Mouse (Mus musculus) liver, postnatal 0 days (tissue): Measurements from ENCODE around the gene Vac14. TPM values are rescaled to one million over a fixed set of nuclear protein-coding genes. Genes with fewer than 3 reads are reported as not detected.

ENCODE experiments used
- ATAC-seq: fragments of 200-750 bp; cut with Nextera tagmentation; 2 replicates; pipeline ENCODE4 v1.8.0; 2017; ENCODE audit warnings: mild to moderate bottlenecking, moderate library complexity
- DNase-seq: peaks from one replicate; pipeline ENCODE4 v3.0.0-alpha.2; 2016
- H3K27ac ChIP-seq: fragments of 300-500 bp; sonication (generic); 2 replicates; pipeline ENCODE4 v1.5.1; 2014; ENCODE audit warnings: antibody characterized with exemption, moderate library complexity, mild to moderate bottlenecking, low read depth
- H3K27me3 ChIP-seq: fragments of 300-500 bp; sonication (generic); 2 replicates; pipeline ENCODE4 v1.6.1; 2014; ENCODE audit warnings: low read length, control low read depth, mixed read lengths; ENCODE audit not compliant: insufficient read depth
- H3K36me3 ChIP-seq: fragments of 300-500 bp; sonication (generic); replicated peaks from 2 replicates; pipeline ENCODE4 v1.6.1; 2014; ENCODE audit warnings: mild to moderate bottlenecking, control low read depth, low read length, moderate library complexity, mixed read lengths; ENCODE audit not compliant: insufficient read depth
- H3K4me1 ChIP-seq: fragments of 300-500 bp; sonication (generic); 2 replicates; pipeline ENCODE4 v1.6.1; 2014; ENCODE audit warnings: antibody characterized with exemption, mild to moderate bottlenecking, control low read depth; ENCODE audit not compliant: insufficient read depth
- H3K4me2 ChIP-seq: fragments of 300-500 bp; sonication (generic); 2 replicates; pipeline ENCODE4 v1.6.1; 2014; ENCODE audit warnings: low read depth, mild to moderate bottlenecking, low read length, moderate library complexity, mixed read lengths
- H3K4me3 ChIP-seq: fragments of 300-500 bp; sonication (generic); 2 replicates; pipeline ENCODE4 v1.5.1; 2014; ENCODE audit warnings: low read depth, low read length
- H3K9ac ChIP-seq: fragments of 300-500 bp; sonication (generic); replicated peaks from 2 replicates; pipeline ENCODE4 v1.6.1; 2014; ENCODE audit warnings: mild to moderate bottlenecking, moderate library complexity
- H3K9me3 ChIP-seq: fragments of 300-500 bp; sonication (generic); 2 replicates; pipeline ENCODE4 v1.6.1; 2016; ENCODE audit warnings: mild to moderate bottlenecking, control low read depth, low read length, mixed read lengths
- CTCF ChIP-seq: sonication (generic); IDR thresholded peaks from 2 replicates; pipeline ENCODE4 v1.5.1; 2016; ENCODE audit warnings: antibody characterized with exemption, low read depth
- EP300 ChIP-seq: IDR thresholded peaks from 2 replicates; pipeline ENCODE4 v1.6.1; 2016; ENCODE audit warnings: antibody characterized with exemption, low read depth, mild to moderate bottlenecking
- WGBS: fragments of 180-500 bp; shearing (Covaris S2); extraction: QIAGEN DNeasy Blood & Tissue Kit; methylation state at CpG from one replicate; pipeline ENCODE4 v1.1.7; 2014; ENCODE audit not compliant: insufficient replicate concordance; 5-methylcytosine and 5-hydroxymethylcytosine counted together
- polyA plus RNA-seq: library from polyadenylated mRNA; unstranded; fragments of >200 nt; fragmentation: Nextera tagmentation; extraction: Ambion mirVana; gene quantifications from 2 replicates; pipeline ENCODE4 v1.2.1, GENCODE M21; 2015

Vac14 gene
- polyA plus RNA-seq, 1 experiment from 2014 or later, result 5.5 TPM

DNA sequence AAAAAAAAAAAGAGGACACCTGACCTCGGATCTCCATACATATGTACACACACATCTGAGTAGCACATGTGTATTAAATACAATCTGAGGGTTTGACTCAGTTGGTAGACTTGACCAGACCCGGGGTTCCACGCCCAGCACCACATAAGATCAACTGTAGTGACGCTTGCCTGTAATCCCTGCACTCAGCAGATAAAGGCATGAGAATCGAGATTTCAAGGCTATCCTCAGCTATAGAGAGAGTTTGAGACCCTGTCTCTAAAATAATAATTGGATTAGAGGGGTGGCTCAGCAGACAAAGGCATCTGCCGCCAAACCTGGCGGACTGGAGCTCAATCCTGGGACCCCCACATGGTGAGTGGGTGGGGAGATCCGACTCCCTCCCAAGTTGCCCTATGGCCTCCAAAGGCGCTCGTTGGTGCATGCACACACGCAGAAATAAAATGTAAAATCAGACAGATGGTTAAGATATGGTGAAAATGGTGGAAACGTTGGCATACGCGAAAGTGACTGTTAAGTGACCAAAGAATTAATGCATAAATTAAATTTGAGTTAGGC lies 505 bp upstream of the Vac14 start:
- DNase-seq (no peak), ATAC-seq (no peak)
- 24% methylated on average over 14 of the region's 14 CpGs for WGBS
- no peaks in the 10 kb centered on the region for H3K36me3 ChIP-seq
- H3K9ac ChIP-seq, result peak overlapping the region; percentile 23; the same call in 1 of the 2 replicates
- H3K27ac ChIP-seq, result no peak overlapping the region
- H3K9me3 ChIP-seq, result no peaks in the 10 kb centered on the region
- peak overlapping the region; percentile 84 for H3K4me3 ChIP-seq
- peak overlapping the region; percentile 93 for H3K4me2 ChIP-seq
- no peak for TF ChIP-seq EP300
- TF ChIP-seq CTCF, result no peak
- no peaks in the 10 kb centered on the region; the same call in 1 of the 2 replicates for H3K27me3 ChIP-seq
- peaks cover 14% of the 10 kb centered on the region for H3K4me1 ChIP-seq

DNA sequence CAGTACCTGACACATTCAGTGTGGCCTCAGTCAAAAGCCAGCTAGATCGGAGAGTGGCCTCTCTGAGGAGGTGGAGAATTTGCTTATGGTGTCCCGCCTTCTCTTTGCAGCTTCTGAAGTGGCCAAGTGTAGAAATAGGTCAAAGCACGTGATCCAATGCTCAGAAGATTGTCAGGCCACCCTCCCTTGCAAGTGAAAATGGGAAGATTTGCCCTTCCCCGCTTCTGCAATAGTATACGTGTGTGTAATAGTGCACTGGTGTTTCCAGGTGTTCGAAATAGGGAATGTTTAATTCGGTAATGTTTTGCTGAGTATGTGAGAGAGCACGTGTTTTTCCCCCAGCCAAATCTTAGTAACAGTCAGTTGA lies 806 bp downstream of the Vac14 start:
- Histone ChIP-seq H3K27ac (0 out of 2 replicates have a peak overlapping the region, but pooled peaks have one; percentile 68), H3K4me3 (peak overlapping the region; percentile 84), H3K36me3 (no peaks in the 10 kb centered on the region), H3K9me3 (no peaks in the 10 kb centered on the region), H3K4me2 (peak overlapping the region; percentile 93), H3K4me1 (peaks cover 14% of the 10 kb centered on the region), H3K9ac (peak overlapping the region; percentile 81), H3K27me3 (no peaks in the 10 kb centered on the region; the same call in 1 of the 2 replicates)
- no peak for ATAC-seq
- TF ChIP-seq EP300 (no peak), CTCF (no peak)
- 16% methylated on average over 8 of the region's 8 CpGs for WGBS
- no peak for DNase-seq

DNA sequence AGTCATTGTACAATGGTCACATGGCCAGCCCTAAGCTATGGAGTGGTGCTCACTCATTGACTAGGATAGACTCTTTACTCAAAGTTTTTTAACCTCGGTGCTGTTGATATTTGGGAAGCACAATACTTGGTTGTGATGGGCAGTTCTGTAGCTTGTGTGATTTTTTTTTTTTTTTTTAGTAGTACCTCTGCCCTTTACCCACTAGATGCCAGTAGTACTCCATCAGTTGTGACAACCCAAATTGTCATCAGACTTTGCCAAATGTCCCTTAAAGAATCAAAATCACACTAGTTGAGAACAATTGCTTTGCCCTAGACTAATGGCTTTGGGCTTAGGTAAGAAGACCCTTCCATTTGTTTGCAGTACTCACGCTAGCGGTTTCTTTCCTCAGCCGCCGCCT lies 1.5 kb downstream of the Vac14 start:
- no peak overlapping the region for H3K9ac ChIP-seq
- no peaks in the 10 kb centered on the region for H3K9me3 ChIP-seq
- TF ChIP-seq CTCF, result peak; percentile 44
- TF ChIP-seq EP300, result no peak
- H3K36me3 ChIP-seq, result no peaks in the 10 kb centered on the region
- H3K4me3 ChIP-seq, result no peak overlapping the region
- peaks cover 14% of the 10 kb centered on the region for H3K4me1 ChIP-seq
- H3K27ac ChIP-seq, result no peak overlapping the region
- no peaks in the 10 kb centered on the region; the same call in 1 of the 2 replicates for H3K27me3 ChIP-seq
- ATAC-seq (no peak), DNase-seq (no peak)
- 85% methylated on average over 5 of the region's 5 CpGs for WGBS
- peak overlapping the region; percentile 93 for H3K4me2 ChIP-seq

DNA sequence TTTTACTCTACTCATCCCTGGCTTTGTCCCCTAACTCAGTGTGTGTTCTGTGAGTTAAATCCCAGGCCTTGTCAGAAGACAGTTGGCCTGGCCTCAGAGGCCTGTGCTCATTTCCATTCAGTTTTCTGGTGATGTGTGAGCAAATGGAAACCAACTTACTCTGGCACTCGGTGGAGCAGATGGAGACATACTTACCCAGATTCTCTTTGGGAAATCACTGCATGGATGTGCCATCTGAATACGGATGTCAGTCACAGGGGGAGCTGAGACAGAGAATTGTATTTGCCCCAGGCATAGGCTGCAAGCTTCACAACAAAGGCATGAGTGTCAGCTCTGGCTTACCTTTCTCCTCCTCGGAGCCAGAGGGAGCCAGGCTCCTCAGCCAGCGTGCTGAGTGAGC lies 8.0 kb downstream of the Vac14 start:
- TF ChIP-seq CTCF (no peak), EP300 (no peak)
- ATAC-seq, result no peak
- 84% methylated on average over 4 of the region's 4 CpGs for WGBS

DNA sequence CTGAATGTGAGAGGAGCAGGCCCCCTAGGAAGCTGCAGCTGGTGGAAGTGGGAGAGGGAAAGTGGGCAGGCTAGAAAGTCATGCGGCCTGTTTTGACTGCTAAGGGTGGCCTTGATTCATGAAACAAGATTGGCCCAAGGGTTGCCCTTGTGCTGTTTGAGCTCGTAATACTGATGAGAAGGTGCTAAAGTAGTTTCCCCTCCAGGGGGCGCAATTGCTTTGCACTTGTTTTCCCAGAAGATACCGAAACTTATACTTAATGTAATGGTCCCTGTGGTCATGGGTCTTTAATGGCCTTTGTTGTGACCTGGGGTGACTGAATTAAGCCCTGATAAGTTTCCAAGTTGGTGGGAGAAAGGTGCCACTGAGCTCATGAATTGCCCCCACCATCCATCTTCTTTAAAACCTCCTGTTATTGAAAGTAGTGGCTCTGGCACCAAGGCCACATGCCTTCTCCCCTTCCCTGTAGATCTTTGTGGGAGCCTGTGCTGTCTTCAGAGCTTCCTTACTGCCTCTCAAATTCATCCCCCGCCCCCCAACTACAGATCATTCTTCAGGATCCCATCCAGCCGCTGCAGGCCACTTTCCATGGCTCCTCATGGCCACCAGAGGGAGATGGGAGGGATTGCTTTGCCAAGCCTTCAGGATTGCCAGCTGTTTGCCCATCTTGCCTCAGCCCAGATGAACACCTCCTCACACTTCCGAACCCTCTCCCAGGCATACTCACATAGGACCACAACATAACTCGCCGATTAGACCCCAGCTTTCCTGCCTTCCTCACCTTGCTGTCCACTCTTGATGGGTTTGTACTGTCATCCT lies 11.1 kb downstream of the Vac14 start:
- H3K4me1 ChIP-seq, result no peaks in the 10 kb centered on the region
- no peak overlapping the region for H3K27ac ChIP-seq
- ATAC-seq, result no peak
- peak; percentile 68 for TF ChIP-seq CTCF
- TF ChIP-seq EP300, result no peak
- H3K4me2 ChIP-seq, result no peak overlapping the region
- H3K9ac ChIP-seq, result no peak overlapping the region
- H3K4me3 ChIP-seq, result no peak overlapping the region
- H3K27me3 ChIP-seq, result no peaks in the 10 kb centered on the region
- H3K9me3 ChIP-seq, result no peaks in the 10 kb centered on the region
- DNase-seq, result peak; percentile 71
- WGBS, result 69% methylated on average over 9 of the region's 9 CpGs
- H3K36me3 ChIP-seq, result peaks cover 22% of the 10 kb centered on the region

More for the DNA sequence above, 8.0 kb downstream of the Vac14 start:
- DNase-seq, result no peak
- Histone ChIP-seq H3K4me2 (no peak overlapping the region), H3K4me3 (no peak overlapping the region), H3K9ac (no peak overlapping the region), H3K36me3 (no peaks in the 10 kb centered on the region), H3K4me1 (no peaks in the 10 kb centered on the region), H3K27me3 (no peaks in the 10 kb centered on the region), H3K27ac (no peak overlapping the region), H3K9me3 (no peaks in the 10 kb centered on the region)

DNA sequence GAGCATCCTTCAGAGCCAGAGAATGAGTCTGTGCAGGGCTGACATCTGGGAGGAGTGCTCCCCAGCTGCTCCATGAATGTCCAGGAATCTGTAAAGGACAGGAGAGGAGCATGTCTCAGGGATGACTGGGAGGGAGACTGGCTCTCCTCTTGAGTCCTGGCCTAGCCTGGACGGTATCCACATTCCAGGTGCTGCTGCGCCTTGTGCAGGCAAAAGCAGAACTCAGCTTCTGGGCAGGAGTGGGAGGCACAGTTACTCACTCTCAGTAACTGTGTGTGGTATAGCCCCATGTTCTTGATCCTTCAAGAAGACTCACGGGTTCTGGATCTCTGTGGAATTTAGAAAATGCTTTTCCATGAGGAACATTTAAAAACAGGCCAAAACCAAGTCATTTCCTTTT lies 11.7 kb downstream of the Vac14 start:
- Histone ChIP-seq H3K9me3 (no peaks in the 10 kb centered on the region), H3K27ac (no peak overlapping the region), H3K9ac (no peak overlapping the region), H3K4me2 (no peak overlapping the region), H3K4me1 (no peaks in the 10 kb centered on the region), H3K36me3 (peaks cover 27% of the 10 kb centered on the region), H3K4me3 (no peak overlapping the region), H3K27me3 (no peaks in the 10 kb centered on the region)
- WGBS, result 77% methylated on average over 3 of the region's 3 CpGs
- DNase-seq (no peak), ATAC-seq (no peak)
- no peak for TF ChIP-seq EP300
- TF ChIP-seq CTCF, result no peak
